Mouse (Mus musculus) lung, postnatal 0 days (tissue): Measurements from ENCODE around the gene Slc25a17.

ENCODE experiments used
- CTCF ChIP-seq: IDR thresholded peaks from 2 replicates; pipeline ENCODE4 v1.5.1; 2016; ENCODE audit warnings: antibody characterized with exemption, mild to moderate bottlenecking
- EP300 ChIP-seq: IDR thresholded peaks from 2 replicates; pipeline ENCODE4 v1.6.1; 2016; ENCODE audit warnings: antibody characterized with exemption, mild to moderate bottlenecking, control low read depth

DNA sequence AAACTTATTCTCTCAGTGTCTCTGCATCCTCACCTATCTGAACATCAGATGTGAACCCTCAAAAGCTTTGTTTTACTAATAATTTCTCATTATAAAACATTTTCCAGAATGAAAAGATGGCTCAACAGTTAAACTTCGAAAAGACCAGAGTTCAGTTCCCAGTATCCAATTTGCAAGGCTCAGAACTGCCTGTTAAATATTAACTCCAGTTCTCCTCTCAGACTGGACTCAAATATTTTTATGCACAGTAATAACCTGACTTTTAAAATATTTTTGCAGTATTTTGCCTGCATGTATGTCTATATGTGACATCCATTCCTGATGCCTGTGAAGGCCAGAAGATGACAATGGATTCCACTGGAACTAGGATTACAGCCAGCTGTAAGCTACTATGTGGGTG lies 8.0 kb upstream of the Slc25a17 start:
- no peak for TF ChIP-seq CTCF
- no peak for TF ChIP-seq EP300
